Mouse (Mus musculus): ENCODE results near the gene Tvp23a.

- TF ChIP-seq CTCF (IDR thresholded peaks at IDR 0.05; ENCODE audit: low read depth, low read length) (no peak), POLR2A (IDR thresholded peaks at IDR 0.05; ENCODE audit: borderline replicate concordance, low read depth, low read length) (no peak)
Observed at GRCm38 (mm10) chr16:10451906-10452305, 4.7 kb upstream of the Tvp23a start.

Data from bone marrow macrophage, adult 2 months (primary cell).